ENCODE assay signal across 9 mouse cellular contexts in genomic region chr16:90810716-90811256, GRCm38 (mm10). TPM values are rescaled to one million over a fixed set of nuclear protein-coding genes. Genes with fewer than 3 reads are reported as not detected.
DNase-seq lines count a peak whose midpoint lies in the region; ATAC-seq and TF ChIP-seq lines count a peak whose summit lies in the region.
"Had no signal": no experiment of that assay in that cellular context is flagged by ENCODE, and none has a peak within 500 bp of the region (broad histone marks: within the 10 kb centered on the region; RNA-seq: fewer than 3 reads in every experiment).

No protein-coding gene starts in this region.

- peak overlapping the region; percentile 51 for H3K4me2 ChIP-seq in kidney, embryonic 14.5 days (replicated peaks; ENCODE audit: low read depth, low read length)
- H3K4me2 ChIP-seq in hindbrain, embryonic 11.5 days (replicated peaks; ENCODE audit: low read depth, low read length) = peak overlapping the region; percentile 74
- H3K4me2 ChIP-seq in midbrain, embryonic 11.5 days = peak overlapping the region; percentile 80

- WGBS in kidney, embryonic 14.5 days = 43% methylated on average over 11 of the region's 11 CpGs
- 52% methylated on average over 11 of the region's 11 CpGs for WGBS in hindbrain, embryonic 11.5 days
- WGBS in midbrain, embryonic 11.5 days = 56% methylated on average over 11 of the region's 11 CpGs

- no peaks in the 10 kb centered on the region for H3K9me3 ChIP-seq in kidney, embryonic 14.5 days (ENCODE audit: control insufficient read depth, low read length)
- no peaks in the 10 kb centered on the region for H3K9me3 ChIP-seq in hindbrain, embryonic 11.5 days (ENCODE audit: control insufficient read depth, low read length)
- H3K9me3 ChIP-seq in midbrain, embryonic 11.5 days (ENCODE audit: control insufficient read depth, low read length) = no peaks in the 10 kb centered on the region

- TF ChIP-seq CTCF in bone marrow macrophage, adult 2 months (IDR thresholded peaks at IDR 0.05; ENCODE audit: low read depth, low read length) = no peak

- DNase-seq in kidney, postnatal 10 days = no peak
- DNase-seq in hindbrain, embryonic 11.5 days (ENCODE audit: low spot score) = no peak
- peak; percentile 88 for DNase-seq in midbrain, embryonic 11.5 days (ENCODE audit: low spot score, missing footprints)
- DNase-seq in ovary, postnatal 36 days (ENCODE audit: low spot score) = no peak
- no peak for DNase-seq in gastrocnemius, postnatal 25 days
- no peak for DNase-seq in MN1 (ENCODE audit: low spot score)

- H3K27ac ChIP-seq in kidney, embryonic 14.5 days (ENCODE audit: low read depth, low read length) = no peak overlapping the region
- H3K27ac ChIP-seq in bone marrow macrophage, adult 2 months (ENCODE audit: insufficient read depth, low read depth, low read length) = no peak overlapping the region
- peak overlapping the region; percentile 47; the same call in 1 of the 2 replicates for H3K27ac ChIP-seq in hindbrain, embryonic 11.5 days (ENCODE audit: low read depth, low read length)
- H3K27ac ChIP-seq in midbrain, embryonic 11.5 days (ENCODE audit: low read depth, low read length) = no peak overlapping the region

- H3K4me3 ChIP-seq in kidney, embryonic 14.5 days (ENCODE audit: low read length) = peak overlapping the region; percentile 68
- peak overlapping the region; percentile 52 for H3K4me3 ChIP-seq in bone marrow macrophage, adult 2 months (ENCODE audit: insufficient read depth, low read length)
- H3K4me3 ChIP-seq in hindbrain, embryonic 11.5 days (ENCODE audit: low read depth, low read length) = peak overlapping the region; percentile 77
- H3K4me3 ChIP-seq in midbrain, embryonic 11.5 days (ENCODE audit: low read depth, low read length) = peak overlapping the region; percentile 81

- 0 out of 2 replicates have a peak, but pooled peaks cover 3% of the 10 kb centered on the region for H3K4me1 ChIP-seq in kidney, embryonic 14.5 days (ENCODE audit: control insufficient read depth, insufficient read depth, low read length)
- peaks cover 15% of the 10 kb centered on the region for H3K4me1 ChIP-seq in bone marrow macrophage, adult 2 months (ENCODE audit: control insufficient read depth, insufficient read depth, low read length)
- no peaks in the 10 kb centered on the region for H3K4me1 ChIP-seq in hindbrain, embryonic 11.5 days (replicated peaks; ENCODE audit: control insufficient read depth, insufficient read depth, low read length)
- peaks cover 6% of the 10 kb centered on the region; the same call in 1 of the 2 replicates for H3K4me1 ChIP-seq in midbrain, embryonic 11.5 days (ENCODE audit: control insufficient read depth, insufficient read depth, low read length)

- H3K36me3 ChIP-seq in kidney, embryonic 14.5 days (ENCODE audit: control insufficient read depth, insufficient read depth, low read length) = no peaks in the 10 kb centered on the region
- no peaks in the 10 kb centered on the region for H3K36me3 ChIP-seq in hindbrain, embryonic 11.5 days (ENCODE audit: control insufficient read depth, insufficient read depth, low read length)
- no peaks in the 10 kb centered on the region for H3K36me3 ChIP-seq in midbrain, embryonic 11.5 days (ENCODE audit: control insufficient read depth, insufficient read depth, low read length)

- no peaks in the 10 kb centered on the region for H3K27me3 ChIP-seq in kidney, embryonic 14.5 days (ENCODE audit: control insufficient read depth, insufficient read depth, low read length)
- no peaks in the 10 kb centered on the region for H3K27me3 ChIP-seq in hindbrain, embryonic 11.5 days (ENCODE audit: control insufficient read depth, insufficient read depth, low read length)
- H3K27me3 ChIP-seq in midbrain, embryonic 11.5 days (ENCODE audit: control insufficient read depth, insufficient read depth, low read length) = no peaks in the 10 kb centered on the region
- H3K27me3 ChIP-seq: Patski had no signal

- peak; percentile 34 for ATAC-seq in kidney, embryonic 14.5 days (ENCODE audit: low FRiP score, low TSS enrichment)
- peak; percentile 38 for ATAC-seq in hindbrain, embryonic 11.5 days (ENCODE audit: low FRiP score)
- no peak; the same call in 1 of the 2 replicates for ATAC-seq in midbrain, embryonic 11.5 days (ENCODE audit: low FRiP score)

- TF ChIP-seq POLR2A in bone marrow macrophage, adult 2 months (IDR thresholded peaks at IDR 0.05; ENCODE audit: borderline replicate concordance, low read depth, low read length) = no peak

- 0 out of 2 replicates have a peak overlapping the region, but pooled peaks have one; percentile 19 for H3K9ac ChIP-seq in kidney, embryonic 14.5 days (ENCODE audit: low read depth, low read length)
- peak overlapping the region; percentile 58; the same call in 1 of the 2 replicates for H3K9ac ChIP-seq in hindbrain, embryonic 11.5 days (ENCODE audit: low read depth, low read length)
- H3K9ac ChIP-seq in midbrain, embryonic 11.5 days (ENCODE audit: low read length) = peak overlapping the region; percentile 37

RNA-seq across cellular contexts. Expression of gene Urb1, which starts 0.6 kb away (rescaled TPM):
- polyA plus RNA-seq in kidney, embryonic 14.5 days (2014; fragmentation: Nextera tagmentation; extraction: Ambion mirVana) = 10.5 and 13.5 TPM in 2 replicates
- polyA plus RNA-seq in bone marrow macrophage, adult 2 months (2012; ENCODE audit: insufficient read depth, insufficient read length, missing spikeins) = 2.3 and 2.8 TPM in 2 replicates
- polyA plus RNA-seq in hindbrain, embryonic 11.5 days (2014; fragmentation: Nextera tagmentation; extraction: Ambion mirVana) = 13.2 and 14.4 TPM in 2 replicates
- 13.1 and 14.2 TPM in 2 replicates for polyA plus RNA-seq in midbrain, embryonic 11.5 days (2014; fragmentation: Nextera tagmentation; extraction: Ambion mirVana)
- total RNA-seq in gastrocnemius, postnatal 25 days (2021) = 1 to 10 TPM; 3.5 to 4.5 TPM

RNA-seq across cellular contexts. Expression of gene Eva1c, which starts 15.7 kb away (rescaled TPM):
- 0.20 and 0.51 TPM in 2 replicates for polyA plus RNA-seq in kidney, embryonic 14.5 days (2014; fragmentation: Nextera tagmentation; extraction: Ambion mirVana)
- polyA plus RNA-seq in bone marrow macrophage, adult 2 months (2012; ENCODE audit: insufficient read depth, insufficient read length, missing spikeins) = not detected in 2 replicates
- 1.3 and 1.9 TPM in 2 replicates for polyA plus RNA-seq in hindbrain, embryonic 11.5 days (2014; fragmentation: Nextera tagmentation; extraction: Ambion mirVana)
- polyA plus RNA-seq in midbrain, embryonic 11.5 days (2014; fragmentation: Nextera tagmentation; extraction: Ambion mirVana) = 1.1 and 1.3 TPM in 2 replicates
- under 1 TPM in 1 of 2 experiments, not detected in 1; 0.24 TPM for total RNA-seq in gastrocnemius, postnatal 25 days (2021)
